Mouse (Mus musculus) megakaryocyte, embryonic 14.5 days (primary cell): ENCODE results near the gene Csnk2a2. TPM values are rescaled to one million over a fixed set of nuclear protein-coding genes. Genes with fewer than 3 reads are reported as not detected.

Experiments
- H3K27me3 ChIP-seq: replicated peaks from 2 replicates; pipeline ENCODE3; 2012; ENCODE audit warnings: inconsistent platforms
- H3K36me3 ChIP-seq: replicated peaks from 2 replicates; pipeline ENCODE3; 2012; ENCODE audit warnings: low read length, inconsistent platforms, mixed read lengths
- H3K4me1 ChIP-seq: 2 replicates; pipeline ENCODE4 v1.6.1; 2012; ENCODE audit warnings: inconsistent platforms
- H3K4me3 ChIP-seq: replicated peaks from 2 replicates; pipeline ENCODE3; 2012; ENCODE audit warnings: moderate library complexity, mild to moderate bottlenecking, inconsistent platforms
- H3K9me3 ChIP-seq: 2 replicates; pipeline ENCODE4 v1.6.1; 2012; ENCODE audit warnings: inconsistent platforms
- FLI1 ChIP-seq: IDR thresholded peaks from 2 replicates; pipeline ENCODE4 v1.6.1; 2012; ENCODE audit warnings: low read length, inconsistent platforms, mixed read lengths
- GATA1 ChIP-seq: IDR thresholded peaks from 3 replicates; pipeline ENCODE4 v1.6.1; 2012; ENCODE audit warnings: mixed read lengths, low read length, inconsistent platforms, borderline replicate concordance
- polyA plus RNA-seq: library from polyadenylated mRNA; stranded (reverse); fragments of >175 nt; gene quantifications from 2 replicates; pipeline ENCODE4 v1.2.3, GENCODE M21; 2012; ENCODE audit warnings: low replicate concordance; ENCODE audit not compliant: insufficient read depth

Csnk2a2 gene
- polyA plus RNA-seq, 1 experiment = 6.6 TPM

DNA sequence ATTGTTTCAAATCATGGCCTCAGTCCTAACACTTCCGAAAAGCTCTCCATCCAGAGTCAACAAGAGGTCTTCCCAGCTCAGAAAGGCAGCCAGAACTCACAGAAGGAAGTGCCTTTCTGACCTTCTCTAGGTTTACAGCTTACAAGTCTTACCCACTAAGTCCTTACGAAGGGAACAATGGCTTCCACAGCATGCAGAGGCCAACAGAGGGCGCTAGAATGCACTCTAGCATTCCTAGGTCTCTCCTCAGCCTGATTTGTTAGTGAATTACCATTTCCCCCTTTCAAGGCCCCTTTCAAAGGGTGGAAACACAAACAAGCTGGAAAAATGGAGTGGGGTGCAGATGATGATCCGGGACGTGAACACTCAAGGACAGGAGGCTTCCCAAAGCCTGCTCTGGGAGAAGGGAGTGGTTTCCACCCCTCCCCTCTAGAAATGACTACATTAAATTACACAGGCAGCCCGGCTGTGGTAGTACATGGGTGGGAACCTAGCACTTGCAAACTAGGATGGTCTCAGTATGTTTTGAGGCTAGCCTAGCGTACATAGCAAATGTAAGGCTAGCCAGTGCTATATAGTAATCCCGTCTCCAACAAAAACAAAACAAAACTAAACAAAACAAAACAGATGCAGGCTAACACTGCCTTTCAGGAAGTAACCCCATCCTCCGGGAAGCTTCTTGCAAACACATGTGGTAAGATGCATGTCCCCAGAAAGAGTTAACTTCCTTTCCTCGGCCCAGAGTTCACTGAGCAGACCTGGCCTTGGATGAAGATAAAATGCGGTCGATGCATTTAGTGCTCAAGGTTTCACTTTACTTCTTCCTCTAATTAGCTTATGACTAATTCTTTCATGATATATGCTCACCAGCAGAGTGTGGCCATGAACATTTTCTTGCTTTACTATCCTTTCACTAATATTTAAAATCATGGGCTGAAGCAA lies 62.0 kb downstream of the Csnk2a2 start:
- peak overlapping the region; percentile 90 for H3K4me3 ChIP-seq
- no peaks in the 10 kb centered on the region for H3K9me3 ChIP-seq
- H3K4me1 ChIP-seq = peaks cover 55% of the 10 kb centered on the region
- H3K36me3 ChIP-seq = peaks cover 6% of the 10 kb centered on the region
- no peak for TF ChIP-seq GATA1
- TF ChIP-seq FLI1 = no peak
- H3K27me3 ChIP-seq = no peaks in the 10 kb centered on the region

DNA sequence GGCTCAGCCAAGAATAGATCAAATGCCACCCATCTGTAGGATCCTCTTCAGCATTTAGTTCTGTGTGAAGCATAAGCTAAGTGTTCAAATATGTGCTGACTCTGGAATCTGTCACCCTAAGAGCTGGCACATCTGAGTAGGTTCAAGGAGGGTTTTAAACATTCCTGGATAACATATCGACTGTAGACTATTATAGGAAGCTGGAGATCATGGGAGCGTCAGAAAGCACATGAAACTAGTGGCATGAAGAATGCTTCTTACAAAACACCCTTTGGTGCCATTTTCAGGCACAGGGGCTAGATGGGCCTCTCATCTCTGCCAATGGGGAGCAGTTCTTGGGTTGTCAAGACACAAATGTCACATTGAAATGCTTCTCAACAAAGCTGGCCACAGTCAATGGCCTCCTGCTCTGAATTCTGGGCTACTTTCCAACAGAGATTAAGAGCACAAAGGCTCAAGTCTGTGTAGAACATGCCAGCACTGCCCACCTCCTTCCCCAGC lies 63.0 kb downstream of the Csnk2a2 start:
- Histone ChIP-seq H3K9me3 (no peaks in the 10 kb centered on the region), H3K27me3 (no peaks in the 10 kb centered on the region), H3K4me1 (peaks cover 45% of the 10 kb centered on the region), H3K36me3 (peaks cover 16% of the 10 kb centered on the region), H3K4me3 (no peak overlapping the region)
- TF ChIP-seq FLI1 (no peak), GATA1 (no peak)

DNA sequence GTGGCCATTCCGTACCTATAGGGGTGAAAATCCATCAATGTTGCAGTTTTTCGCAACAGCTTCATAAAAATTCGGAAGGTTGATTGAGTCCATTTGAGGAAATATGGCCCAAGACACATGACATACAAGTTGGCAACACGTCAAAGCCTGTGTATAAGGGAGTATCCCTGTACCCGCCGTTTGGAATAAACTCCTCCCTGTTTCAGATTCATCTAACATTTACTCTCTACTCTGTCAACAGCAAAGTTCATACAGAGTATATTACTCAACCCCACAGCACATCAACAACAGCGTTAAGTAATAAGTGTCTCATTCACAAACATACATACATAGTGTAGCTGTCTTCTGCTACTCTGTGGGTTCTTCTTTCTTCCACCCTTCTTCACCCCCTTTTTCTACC lies 65.2 kb downstream of the Csnk2a2 start:
- TF ChIP-seq FLI1 (no peak), GATA1 (no peak)
- H3K27me3 ChIP-seq = no peaks in the 10 kb centered on the region
- peaks cover 31% of the 10 kb centered on the region for H3K4me1 ChIP-seq
- H3K4me3 ChIP-seq = no peak overlapping the region
- peaks cover 37% of the 10 kb centered on the region for H3K36me3 ChIP-seq
- H3K9me3 ChIP-seq = no peaks in the 10 kb centered on the region

DNA sequence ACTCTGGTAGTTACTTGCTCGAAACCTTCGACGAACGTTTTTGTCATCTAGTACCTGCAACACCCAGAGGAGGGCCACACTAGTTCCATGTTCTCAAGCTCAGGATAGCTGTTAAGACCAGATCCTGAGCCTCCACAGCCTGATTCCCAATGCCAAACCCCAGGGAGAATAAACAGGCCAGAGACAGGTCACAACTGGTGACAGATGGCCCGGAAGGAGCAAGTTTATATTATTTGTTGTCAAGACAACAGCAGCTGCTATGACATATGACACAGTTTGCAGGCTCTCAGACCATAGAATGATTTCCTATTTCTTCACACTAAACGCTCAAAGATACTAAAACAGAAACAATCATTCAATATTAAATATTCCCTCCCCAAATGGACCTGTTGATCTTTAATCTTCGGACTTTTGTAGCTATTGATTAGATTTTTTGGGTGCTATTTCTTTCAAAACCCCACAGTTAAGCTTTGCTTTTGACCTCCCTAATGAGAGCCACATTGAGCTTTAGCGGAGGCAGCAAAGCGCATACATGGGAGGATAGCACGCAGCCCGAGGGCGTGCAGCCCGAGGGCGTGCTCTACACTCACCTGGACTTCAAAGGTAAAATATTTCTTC lies 67.5 kb downstream of the Csnk2a2 start:
- peaks cover 48% of the 10 kb centered on the region for H3K36me3 ChIP-seq

DNA sequence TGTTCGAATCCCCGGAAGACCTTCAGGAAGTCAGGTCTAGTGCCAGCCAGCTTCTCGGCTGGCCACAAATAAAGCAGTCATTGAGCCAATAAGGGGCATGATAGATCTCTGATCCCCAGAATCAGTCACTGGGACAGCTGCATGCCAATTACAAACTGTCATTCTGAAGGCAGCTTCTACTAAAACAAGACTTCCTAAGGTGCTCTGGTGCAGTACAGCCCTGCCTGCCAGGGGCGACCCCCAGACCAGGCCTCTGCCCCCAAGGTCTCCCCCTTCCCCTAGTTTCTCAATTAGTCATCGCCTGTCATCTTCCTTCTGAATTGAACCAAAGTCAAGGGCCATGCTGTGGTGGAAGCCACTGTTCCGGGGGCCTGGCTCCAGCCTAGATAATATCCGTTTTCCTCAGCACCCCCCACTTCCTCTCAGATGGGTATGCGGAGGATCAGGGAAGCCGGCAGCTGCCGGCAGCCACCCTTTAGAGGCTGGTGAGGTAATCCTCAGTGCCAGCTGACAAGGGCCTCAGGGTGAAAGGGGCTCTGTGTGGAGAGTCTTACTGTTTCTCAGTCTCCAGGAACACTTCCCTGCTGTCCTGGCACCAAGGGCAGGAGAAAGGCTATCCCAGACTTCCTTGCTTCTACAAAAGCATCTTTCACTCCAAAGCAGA lies 78.4 kb downstream of the Csnk2a2 start:
- Histone ChIP-seq H3K27me3 (peaks cover 7% of the 10 kb centered on the region), H3K9me3 (no peaks in the 10 kb centered on the region), H3K4me3 (no peak overlapping the region), H3K36me3 (peaks cover 9% of the 10 kb centered on the region), H3K4me1 (peaks cover 6% of the 10 kb centered on the region)
- TF ChIP-seq FLI1 (no peak), GATA1 (no peak)

More for the DNA sequence above, 67.5 kb downstream of the Csnk2a2 start:
- Histone ChIP-seq H3K4me1 (peaks cover 8% of the 10 kb centered on the region), H3K4me3 (no peak overlapping the region), H3K9me3 (no peaks in the 10 kb centered on the region), H3K27me3 (no peaks in the 10 kb centered on the region)
- no peak for TF ChIP-seq GATA1
- TF ChIP-seq FLI1 = no peak

DNA sequence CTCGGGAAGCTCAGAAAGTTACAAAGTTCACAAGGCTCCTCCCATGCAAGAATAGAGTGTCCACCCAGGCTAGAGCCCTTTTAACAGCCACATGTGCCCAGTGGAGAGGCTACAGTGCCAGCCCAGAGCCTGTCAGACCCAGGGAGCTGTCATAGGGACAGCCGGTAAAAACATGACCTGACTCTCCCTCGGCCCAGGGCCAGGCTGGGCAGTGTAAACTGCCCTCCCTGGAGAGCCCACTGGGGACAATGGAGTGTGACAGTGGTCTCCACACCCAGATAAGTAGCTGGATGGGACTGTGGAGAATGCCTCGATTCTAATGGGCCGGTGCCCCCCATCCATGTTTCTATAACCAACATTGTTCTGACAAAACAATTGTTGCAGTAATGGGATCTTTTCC lies 80.3 kb downstream of the Csnk2a2 start:
- TF ChIP-seq GATA1 (no peak), FLI1 (no peak)
- H3K36me3 ChIP-seq = peaks cover 9% of the 10 kb centered on the region
- H3K27me3 ChIP-seq = peaks cover 11% of the 10 kb centered on the region
- peaks cover 6% of the 10 kb centered on the region for H3K4me1 ChIP-seq
- H3K4me3 ChIP-seq = no peak overlapping the region
- peaks cover 4% of the 10 kb centered on the region; the same call in 1 of the 2 replicates for H3K9me3 ChIP-seq

DNA sequence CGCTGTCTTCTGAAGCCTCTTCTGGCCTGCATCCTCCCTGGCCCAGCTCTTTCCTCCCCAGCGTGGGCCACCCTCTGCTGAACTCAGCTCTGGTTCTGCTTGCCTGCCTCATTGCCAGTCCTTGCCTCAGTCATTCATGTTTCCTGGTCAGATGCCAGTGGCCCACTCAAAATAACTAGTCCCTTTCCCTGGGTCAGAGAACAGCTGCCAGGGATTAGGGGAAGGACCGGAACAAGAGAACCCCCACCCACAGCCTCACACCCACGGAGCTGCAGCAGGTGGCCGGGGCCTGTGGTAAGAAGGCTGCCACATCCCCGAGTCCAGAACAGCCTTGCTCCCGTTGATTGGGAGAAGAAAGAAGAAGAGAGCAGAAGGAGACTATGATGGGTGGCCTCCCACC lies 88.7 kb downstream of the Csnk2a2 start:
- H3K4me3 ChIP-seq = no peak overlapping the region
- TF ChIP-seq FLI1 = no peak
- no peak for TF ChIP-seq GATA1

DNA sequence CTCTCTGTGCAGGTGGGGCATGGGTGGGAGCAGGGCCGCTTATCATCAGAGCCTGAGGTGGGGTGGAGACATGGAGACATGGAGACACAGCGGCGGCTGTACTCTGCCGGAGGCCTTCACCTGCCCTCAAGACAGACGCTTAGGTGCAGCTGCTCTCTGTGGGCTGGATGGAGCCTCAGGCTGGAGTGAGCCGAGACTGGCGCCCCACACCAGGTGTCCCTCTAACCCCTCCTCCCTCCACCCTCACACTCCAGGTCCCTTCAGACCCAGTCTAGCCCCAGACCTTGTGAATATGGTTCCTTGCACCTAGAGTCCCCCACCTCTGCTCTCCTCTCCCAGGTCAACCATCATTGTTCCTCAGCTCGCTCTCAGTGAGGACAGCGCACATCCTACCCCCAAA lies 90.7 kb downstream of the Csnk2a2 start:
- Histone ChIP-seq H3K9me3 (no peaks in the 10 kb centered on the region; the same call in 1 of the 2 replicates), H3K4me3 (no peak overlapping the region), H3K27me3 (peaks cover 54% of the 10 kb centered on the region), H3K36me3 (no peaks in the 10 kb centered on the region), H3K4me1 (peaks cover 48% of the 10 kb centered on the region)
- TF ChIP-seq GATA1 = no peak
- no peak for TF ChIP-seq FLI1

More for the DNA sequence above, 88.7 kb downstream of the Csnk2a2 start:
- H3K36me3 ChIP-seq = no peaks in the 10 kb centered on the region
- peaks cover 29% of the 10 kb centered on the region for H3K4me1 ChIP-seq
- H3K9me3 ChIP-seq = peaks cover 1% of the 10 kb centered on the region; the same call in 1 of the 2 replicates
- H3K27me3 ChIP-seq = peaks cover 43% of the 10 kb centered on the region

DNA sequence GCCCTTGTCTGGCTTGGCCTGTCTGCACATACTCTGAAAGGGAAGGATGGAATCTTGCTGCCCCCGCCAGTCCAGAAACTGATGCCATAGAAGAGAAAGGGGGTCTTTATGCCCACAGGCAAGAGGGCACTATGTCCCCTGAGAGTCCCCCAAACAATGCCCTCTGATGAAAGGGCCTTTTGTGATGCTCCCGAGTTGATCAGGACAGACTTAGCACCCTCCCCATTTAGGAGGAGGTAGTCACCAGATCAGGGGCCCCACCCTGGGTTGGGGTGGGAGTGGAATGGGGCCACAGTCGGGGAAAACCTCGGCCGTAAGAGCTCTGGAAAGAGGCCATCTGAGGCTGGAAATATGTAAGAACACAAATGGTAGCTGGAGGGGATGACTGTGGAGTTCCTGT lies 92.6 kb downstream of the Csnk2a2 start:
- H3K4me1 ChIP-seq = peaks cover 55% of the 10 kb centered on the region
- peaks cover 56% of the 10 kb centered on the region for H3K27me3 ChIP-seq
- H3K9me3 ChIP-seq = no peaks in the 10 kb centered on the region; the same call in 1 of the 2 replicates
- no peak overlapping the region for H3K4me3 ChIP-seq
- TF ChIP-seq GATA1 (no peak), FLI1 (no peak)
- no peaks in the 10 kb centered on the region for H3K36me3 ChIP-seq

DNA sequence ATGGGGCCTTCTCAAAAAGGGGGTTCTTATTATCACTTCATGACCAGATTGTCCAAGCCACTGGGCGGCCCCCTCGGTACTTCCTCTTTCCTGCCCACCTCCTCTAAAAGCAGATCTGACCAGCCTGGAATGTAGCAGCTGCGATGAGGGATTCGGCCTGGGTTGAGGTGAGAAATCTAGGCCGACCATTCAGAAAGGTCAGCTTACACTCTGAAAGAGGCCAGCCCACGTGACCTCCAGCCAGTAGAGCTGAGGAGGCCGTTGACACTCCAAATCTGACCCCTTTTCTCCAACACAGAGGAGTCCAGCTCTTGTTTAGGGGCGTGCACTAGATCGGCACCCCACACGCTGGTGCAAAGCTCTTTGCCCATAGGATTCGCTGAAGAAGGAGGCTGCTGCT lies 93.1 kb downstream of the Csnk2a2 start:
- no peak overlapping the region for H3K4me3 ChIP-seq
- peaks cover 53% of the 10 kb centered on the region for H3K27me3 ChIP-seq
- H3K36me3 ChIP-seq = no peaks in the 10 kb centered on the region
- TF ChIP-seq FLI1 = no peak
- TF ChIP-seq GATA1 = no peak
- H3K4me1 ChIP-seq = peaks cover 56% of the 10 kb centered on the region
- H3K9me3 ChIP-seq = no peaks in the 10 kb centered on the region

Other genes starting within 250 kb of the Csnk2a2 start
- 0.34 and 0.82 TPM in 2 replicates for gene Cngb1, start 183.5 kb downstream of the Csnk2a2 start, polyA plus RNA-seq
- gene Tepp, start 179.5 kb downstream of the Csnk2a2 start, polyA plus RNA-seq = not detected in 2 replicates
- gene Zfp319, start 158.1 kb downstream of the Csnk2a2 start, polyA plus RNA-seq = 4.3 and 8.2 TPM in 2 replicates
- gene Usb1, start 157.8 kb downstream of the Csnk2a2 start, polyA plus RNA-seq = 14.1 and 29.0 TPM in 2 replicates
- gene Mmp15, start 137.8 kb downstream of the Csnk2a2 start, polyA plus RNA-seq = 0.27 TPM in 1 of 2 replicates, not detected in the other
- gene Cfap20, start 55.2 kb downstream of the Csnk2a2 start, polyA plus RNA-seq = 12.7 and 20.4 TPM in 2 replicates
- not detected in 2 replicates for gene Ccdc113, start 44.0 kb upstream of the Csnk2a2 start, polyA plus RNA-seq
- 0.79 TPM in 1 of 2 replicates, not detected in the other for gene Prss54, start 86.3 kb upstream of the Csnk2a2 start, polyA plus RNA-seq
- gene Gins3, start 143.4 kb upstream of the Csnk2a2 start, polyA plus RNA-seq = 0.44 and 4.1 TPM in 2 replicates
- gene Ndrg4, start 186.9 kb upstream of the Csnk2a2 start, polyA plus RNA-seq = 30.6 and 36.1 TPM in 2 replicates
- gene Setd6, start 225.8 kb upstream of the Csnk2a2 start, polyA plus RNA-seq = 2.0 and 3.7 TPM in 2 replicates